Mouse (Mus musculus): ENCODE results near the gene Sdf2. TPM values are rescaled to one million over a fixed set of nuclear protein-coding genes. Genes with fewer than 3 reads are reported as not detected.

Sdf2 gene
- polyA plus RNA-seq (2015; fragmentation: Nextera tagmentation; extraction: Ambion mirVana): 90.0 and 93.6 TPM in 2 replicates

GRCm38 (mm10) chr11:78245627-78246317, at the start of gene Sdf2, which contains the start of gene Supt6:
Gene Sdf2 (plus strand): TSS chr11:78245746.
Gene Supt6 (minus strand): TSS chr11:78245987.
- Histone ChIP-seq H3K4me2 (peak within 1 kb of the TSS; percentile 77), H3K36me3 (replicated peaks) (0 out of 2 replicates have a peak, but pooled peaks cover under 1% of the 10 kb centered on the region), H3K27me3 (replicated peaks) (no peaks in the 10 kb centered on the region), H3K9ac (peak within 1 kb of the TSS; percentile 83), H3K4me1 (peaks cover 55% of the 10 kb centered on the region), H3K4me3 (peak within 1 kb of the TSS; percentile 65), H3K9me3 (no peaks in the 10 kb centered on the region), H3K27ac (peak within 1 kb of the TSS; percentile 98)
- ATAC-seq (replicated peaks): peak; percentile 95
- under 1% methylated on average over 50 of the region's 50 CpGs for whole genome bisulfite sequencing

GRCm38 (mm10) chr11:78202372-78202771, 43.2 kb upstream of the Sdf2 start:
- H3K4me3 ChIP-seq: no peak overlapping the region
- H3K9me3 ChIP-seq: no peaks in the 10 kb centered on the region
- no peak overlapping the region for H3K4me2 ChIP-seq
- H3K36me3 ChIP-seq (replicated peaks): peaks cover 20% of the 10 kb centered on the region
- H3K9ac ChIP-seq: no peak overlapping the region
- WGBS: 91% methylated on average over 3 of the region's 3 CpGs
- H3K4me1 ChIP-seq: no peaks in the 10 kb centered on the region
- no peaks in the 10 kb centered on the region for H3K27me3 ChIP-seq (replicated peaks)
- no peak overlapping the region for H3K27ac ChIP-seq
- no peak for ATAC-seq (replicated peaks)

GRCm38 (mm10) chr11:78204287-78204686, 41.3 kb upstream of the Sdf2 start:
- Histone ChIP-seq H3K27ac (no peak overlapping the region), H3K9me3 (no peaks in the 10 kb centered on the region), H3K9ac (no peak overlapping the region), H3K4me2 (no peak overlapping the region), H3K36me3 (replicated peaks) (peaks cover 35% of the 10 kb centered on the region), H3K4me3 (no peak overlapping the region), H3K4me1 (no peaks in the 10 kb centered on the region), H3K27me3 (replicated peaks) (no peaks in the 10 kb centered on the region)
- ATAC-seq (replicated peaks): no peak
- WGBS: 70% methylated on average over 6 of the region's 6 CpGs

- H3K4me3 ChIP-seq: no peak overlapping the region
- H3K9me3 ChIP-seq: no peaks in the 10 kb centered on the region
- H3K4me1 ChIP-seq: no peaks in the 10 kb centered on the region
- 0 out of 2 replicates have a peak overlapping the region, but pooled peaks have one; percentile 8 for H3K27ac ChIP-seq
- no peaks in the 10 kb centered on the region for H3K27me3 ChIP-seq (replicated peaks)
- no peak overlapping the region for H3K9ac ChIP-seq
- H3K36me3 ChIP-seq (replicated peaks): peaks cover 48% of the 10 kb centered on the region
- WGBS: 74% methylated on average over 13 of the region's 13 CpGs
- no peak overlapping the region for H3K4me2 ChIP-seq
- ATAC-seq (replicated peaks): no peak
Observed at GRCm38 (mm10) chr11:78205361-78206206, 40.0 kb upstream of the Sdf2 start.

- Histone ChIP-seq H3K27ac (no peak overlapping the region), H3K9ac (no peak overlapping the region), H3K4me3 (no peak overlapping the region), H3K27me3 (replicated peaks) (no peaks in the 10 kb centered on the region), H3K9me3 (no peaks in the 10 kb centered on the region), H3K4me2 (no peak overlapping the region), H3K36me3 (replicated peaks) (peaks cover 60% of the 10 kb centered on the region), H3K4me1 (no peaks in the 10 kb centered on the region)
- WGBS: 89% methylated on average over 7 of the region's 7 CpGs
- ATAC-seq (replicated peaks): no peak
Observed at GRCm38 (mm10) chr11:78207190-78207589, 38.4 kb upstream of the Sdf2 start.

- Histone ChIP-seq H3K4me1 (no peaks in the 10 kb centered on the region), H3K4me3 (no peak overlapping the region), H3K9ac (no peak overlapping the region), H3K27ac (no peak overlapping the region), H3K4me2 (no peak overlapping the region), H3K27me3 (replicated peaks) (no peaks in the 10 kb centered on the region), H3K36me3 (replicated peaks) (peaks cover 78% of the 10 kb centered on the region), H3K9me3 (no peaks in the 10 kb centered on the region)
- ATAC-seq (replicated peaks): no peak
- 96% methylated on average over 6 of the region's 6 CpGs for WGBS
Observed at GRCm38 (mm10) chr11:78209886-78210285, 35.7 kb upstream of the Sdf2 start.

- Histone ChIP-seq H3K4me3 (no peak overlapping the region), H3K27ac (no peak overlapping the region), H3K9me3 (no peaks in the 10 kb centered on the region), H3K4me2 (no peak overlapping the region), H3K36me3 (replicated peaks) (peaks cover 82% of the 10 kb centered on the region), H3K27me3 (replicated peaks) (no peaks in the 10 kb centered on the region), H3K4me1 (no peaks in the 10 kb centered on the region), H3K9ac (no peak overlapping the region)
- ATAC-seq (replicated peaks): no peak
- 84% methylated on average over 7 of the region's 7 CpGs for WGBS
Observed at GRCm38 (mm10) chr11:78210615-78211014, 34.9 kb upstream of the Sdf2 start.

- Histone ChIP-seq H3K36me3 (replicated peaks) (peaks cover 84% of the 10 kb centered on the region), H3K27ac (no peak overlapping the region), H3K4me1 (no peaks in the 10 kb centered on the region), H3K9me3 (no peaks in the 10 kb centered on the region), H3K4me3 (no peak overlapping the region), H3K27me3 (replicated peaks) (no peaks in the 10 kb centered on the region), H3K9ac (no peak overlapping the region), H3K4me2 (no peak overlapping the region)
- no peak for ATAC-seq (replicated peaks)
- 79% methylated on average over 5 of the region's 5 CpGs for WGBS
Observed at GRCm38 (mm10) chr11:78211513-78211912, 34.0 kb upstream of the Sdf2 start.

GRCm38 (mm10) chr11:78213086-78213817, 32.3 kb upstream of the Sdf2 start:
- H3K4me2 ChIP-seq: no peak overlapping the region
- no peaks in the 10 kb centered on the region for H3K27me3 ChIP-seq (replicated peaks)
- H3K9me3 ChIP-seq: no peaks in the 10 kb centered on the region
- no peak overlapping the region for H3K27ac ChIP-seq
- H3K36me3 ChIP-seq (replicated peaks): peaks cover 82% of the 10 kb centered on the region
- H3K4me3 ChIP-seq: no peak overlapping the region
- no peak for ATAC-seq (replicated peaks)
- WGBS: 96% methylated on average over 14 of the region's 14 CpGs
- no peaks in the 10 kb centered on the region for H3K4me1 ChIP-seq
- no peak overlapping the region for H3K9ac ChIP-seq

GRCm38 (mm10) chr11:78215709-78216317, 29.7 kb upstream of the Sdf2 start:
- Histone ChIP-seq H3K27me3 (replicated peaks) (no peaks in the 10 kb centered on the region), H3K4me2 (no peak overlapping the region), H3K36me3 (replicated peaks) (peaks cover 80% of the 10 kb centered on the region), H3K27ac (no peak overlapping the region), H3K9ac (no peak overlapping the region), H3K4me3 (no peak overlapping the region), H3K9me3 (no peaks in the 10 kb centered on the region), H3K4me1 (no peaks in the 10 kb centered on the region)
- WGBS: 91% methylated on average over 11 of the region's 11 CpGs
- no peak for ATAC-seq (replicated peaks)

GRCm38 (mm10) chr11:78223586-78223985, 22.0 kb upstream of the Sdf2 start:
- no peak for ATAC-seq (replicated peaks)
- H3K4me1 ChIP-seq: no peaks in the 10 kb centered on the region
- H3K9ac ChIP-seq: no peak overlapping the region
- H3K9me3 ChIP-seq: no peaks in the 10 kb centered on the region
- H3K27ac ChIP-seq: no peak overlapping the region
- H3K4me3 ChIP-seq: no peak overlapping the region
- no peak overlapping the region for H3K4me2 ChIP-seq
- 95% methylated on average over 4 of the region's 4 CpGs for WGBS
- H3K27me3 ChIP-seq (replicated peaks): no peaks in the 10 kb centered on the region
- H3K36me3 ChIP-seq (replicated peaks): peaks cover 83% of the 10 kb centered on the region

GRCm38 (mm10) chr11:78231518-78231917, 14.0 kb upstream of the Sdf2 start:
- Histone ChIP-seq H3K27ac (no peak overlapping the region), H3K9me3 (no peaks in the 10 kb centered on the region), H3K9ac (no peak overlapping the region), H3K27me3 (replicated peaks) (no peaks in the 10 kb centered on the region), H3K4me1 (no peaks in the 10 kb centered on the region), H3K4me2 (no peak overlapping the region), H3K36me3 (replicated peaks) (peaks cover 68% of the 10 kb centered on the region), H3K4me3 (no peak overlapping the region)
- 95% methylated on average over 6 of the region's 6 CpGs for WGBS
- no peak for ATAC-seq (replicated peaks)
